Mouse (Mus musculus) intestine, embryonic 16.5 days (tissue): ENCODE data around the gene Mettl1. TPM values are rescaled to one million over a fixed set of nuclear protein-coding genes. Genes with fewer than 3 reads are reported as not detected.

ENCODE experiments used
- ATAC-seq: fragments of 200-750 bp; cut with Nextera tagmentation; 2 replicates; pipeline ENCODE4 v1.8.0; 2017; ENCODE audit warnings: moderate TSS enrichment, moderate library complexity
- H3K27ac ChIP-seq: fragments of 300-500 bp; sonication (generic); 2 replicates; pipeline ENCODE4 v1.5.1; 2014; ENCODE audit warnings: mild to moderate bottlenecking, low read length
- H3K27me3 ChIP-seq: fragments of 300-500 bp; sonication (generic); replicated peaks from 2 replicates; pipeline ENCODE4 v1.6.1; 2014; ENCODE audit warnings: low read length, control low read depth, mixed read lengths; ENCODE audit not compliant: control insufficient read depth, insufficient read depth
- H3K36me3 ChIP-seq: fragments of 300-500 bp; sonication (generic); 2 replicates; pipeline ENCODE4 v1.6.1; 2014; ENCODE audit warnings: low read length, control low read depth; ENCODE audit not compliant: control insufficient read depth, insufficient read depth
- H3K4me1 ChIP-seq: fragments of 300-500 bp; sonication (generic); 2 replicates; pipeline ENCODE4 v1.6.1; 2014; ENCODE audit warnings: low read length, control low read depth, mixed read lengths; ENCODE audit not compliant: control insufficient read depth, insufficient read depth
- H3K4me2 ChIP-seq: fragments of 300-500 bp; sonication (generic); 2 replicates; pipeline ENCODE4 v1.6.1; 2014; ENCODE audit warnings: low read depth, low read length, control low read depth
- H3K4me3 ChIP-seq: fragments of 300-500 bp; sonication (generic); 2 replicates; pipeline ENCODE4 v1.5.1; 2014; ENCODE audit warnings: mild to moderate bottlenecking, low read length
- H3K9ac ChIP-seq: fragments of 300-500 bp; sonication (generic); 2 replicates; pipeline ENCODE4 v1.6.1; 2014; ENCODE audit warnings: low read depth, low read length
- H3K9me3 ChIP-seq: fragments of 300-500 bp; sonication (generic); 2 replicates; pipeline ENCODE4 v1.6.1; 2016; ENCODE audit warnings: low read length, control low read depth; ENCODE audit not compliant: control insufficient read depth
- WGBS: fragments of 180-500 bp; shearing (Covaris S2); extraction: QIAGEN DNeasy Blood & Tissue Kit; methylation state at CpG from one replicate; pipeline ENCODE4 v1.1.7; 2014; 5-methylcytosine and 5-hydroxymethylcytosine counted together
- polyA plus RNA-seq: library from polyadenylated mRNA; unstranded; fragments of >200 nt; fragmentation: Nextera tagmentation; extraction: Ambion mirVana; gene quantifications from 2 replicates; pipeline ENCODE4 v1.2.1, GENCODE M21; 2015

Mettl1 gene
- polyA plus RNA-seq, 1 experiment from 2014 or later: 48.3 TPM

- Histone ChIP-seq H3K27me3 (no peaks in the 10 kb centered on the region), H3K9me3 (no peaks in the 10 kb centered on the region), H3K27ac (0 out of 2 replicates have a peak overlapping the region, but pooled peaks have one; percentile 66), H3K4me2 (peak overlapping the region; percentile 97), H3K4me3 (peak overlapping the region; percentile 96), H3K4me1 (peaks cover 7% of the 10 kb centered on the region; the same call in 1 of the 2 replicates), H3K9ac (peak overlapping the region; percentile 80), H3K36me3 (0 out of 2 replicates have a peak, but pooled peaks cover 3% of the 10 kb centered on the region)
- ATAC-seq: peak; percentile 91
- under 1% methylated on average over 44 of the region's 44 CpGs for WGBS
These were observed 642 bp downstream of the Mettl1 start for GRCm38 (mm10) chr10:127041774-127042338.

GRCm38 (mm10) chr10:127042468-127043115 lies 1.4 kb downstream of the Mettl1 start:
- no peak overlapping the region for H3K27ac ChIP-seq
- H3K4me2 ChIP-seq: peak overlapping the region; percentile 97
- peaks cover 7% of the 10 kb centered on the region; the same call in 1 of the 2 replicates for H3K4me1 ChIP-seq
- H3K36me3 ChIP-seq: 0 out of 2 replicates have a peak, but pooled peaks cover 3% of the 10 kb centered on the region
- peak overlapping the region; percentile 80 for H3K9ac ChIP-seq
- no peaks in the 10 kb centered on the region for H3K9me3 ChIP-seq
- H3K4me3 ChIP-seq: peak overlapping the region; percentile 96
- WGBS: 16% methylated on average over 5 of the region's 5 CpGs
- ATAC-seq: peak; percentile 5; the same call in 1 of the 2 replicates
- H3K27me3 ChIP-seq: peaks cover 3% of the 10 kb centered on the region

GRCm38 (mm10) chr10:127043187-127043586 lies 2.0 kb downstream of the Mettl1 start:
- H3K9ac ChIP-seq: no peak overlapping the region
- WGBS: 92% methylated on average over 6 of the region's 6 CpGs
- H3K4me3 ChIP-seq: no peak overlapping the region
- 0 out of 2 replicates have a peak, but pooled peaks cover 3% of the 10 kb centered on the region for H3K36me3 ChIP-seq
- peaks cover 9% of the 10 kb centered on the region for H3K27me3 ChIP-seq
- ATAC-seq: no peak
- no peaks in the 10 kb centered on the region for H3K9me3 ChIP-seq
- no peak overlapping the region for H3K27ac ChIP-seq
- peaks cover 7% of the 10 kb centered on the region; the same call in 1 of the 2 replicates for H3K4me1 ChIP-seq
- H3K4me2 ChIP-seq: no peak overlapping the region

GRCm38 (mm10) chr10:127047954-127048353 lies 6.7 kb downstream of the Mettl1 start, which contains the start of gene Cyp27b1:
Gene Cyp27b1, plus strand, starts transcription at chr10:127048250.
- H3K4me2 ChIP-seq: peak within 1 kb of the TSS; percentile 41
- no peak within 1 kb of the TSS; the same call in 1 of the 2 replicates for H3K9ac ChIP-seq
- H3K27ac ChIP-seq: no peak within 1 kb of the TSS
- H3K36me3 ChIP-seq: 0 out of 2 replicates have a peak, but pooled peaks cover 3% of the 10 kb centered on the region
- H3K4me1 ChIP-seq: peaks cover under 1% of the 10 kb centered on the region; the same call in 1 of the 2 replicates
- H3K4me3 ChIP-seq: peak within 1 kb of the TSS; percentile 31
- WGBS: 41% methylated on average over 5 of the region's 5 CpGs
- peaks cover 42% of the 10 kb centered on the region for H3K27me3 ChIP-seq
- no peak for ATAC-seq
- no peaks in the 10 kb centered on the region for H3K9me3 ChIP-seq

- no peaks in the 10 kb centered on the region for H3K4me1 ChIP-seq
- H3K36me3 ChIP-seq: 0 out of 2 replicates have a peak, but pooled peaks cover 3% of the 10 kb centered on the region
- H3K27ac ChIP-seq: no peak overlapping the region
- peak overlapping the region; percentile 41 for H3K4me2 ChIP-seq
- 4% methylated on average over 35 of the region's 35 CpGs for WGBS
- H3K27me3 ChIP-seq: peaks cover 42% of the 10 kb centered on the region
- no peak overlapping the region; the same call in 1 of the 2 replicates for H3K9ac ChIP-seq
- ATAC-seq: no peak
- no peaks in the 10 kb centered on the region for H3K9me3 ChIP-seq
- H3K4me3 ChIP-seq: peak overlapping the region; percentile 31
These were observed 7.6 kb downstream of the Mettl1 start for GRCm38 (mm10) chr10:127048608-127049394.

- WGBS: 2% methylated on average over 29 of the region's 29 CpGs
- H3K9ac ChIP-seq: 0 out of 2 replicates have a peak overlapping the region, but pooled peaks have one; percentile 3
- ATAC-seq: peak; percentile 69
These were observed 8.3 kb downstream of the Mettl1 start for GRCm38 (mm10) chr10:127049395-127050118.

GRCm38 (mm10) chr10:127050119-127050474 lies 8.9 kb downstream of the Mettl1 start:
- no peaks in the 10 kb centered on the region for H3K36me3 ChIP-seq
- H3K9ac ChIP-seq: 0 out of 2 replicates have a peak overlapping the region, but pooled peaks have one; percentile 3
- peak; percentile 31; the same call in 1 of the 2 replicates for ATAC-seq
- H3K4me3 ChIP-seq: no peak overlapping the region
- H3K27ac ChIP-seq: no peak overlapping the region
- H3K9me3 ChIP-seq: no peaks in the 10 kb centered on the region
- WGBS: 19% methylated on average over 10 of the region's 10 CpGs
- no peaks in the 10 kb centered on the region for H3K4me1 ChIP-seq
- H3K27me3 ChIP-seq: peaks cover 42% of the 10 kb centered on the region
- peak overlapping the region; percentile 41 for H3K4me2 ChIP-seq

More at GRCm38 (mm10) chr10:127049395-127050118, 8.3 kb downstream of the Mettl1 start:
- H3K9me3 ChIP-seq: no peaks in the 10 kb centered on the region
- peak overlapping the region; percentile 31 for H3K4me3 ChIP-seq
- no peaks in the 10 kb centered on the region for H3K4me1 ChIP-seq
- H3K36me3 ChIP-seq: 0 out of 2 replicates have a peak, but pooled peaks cover 3% of the 10 kb centered on the region
- peaks cover 42% of the 10 kb centered on the region for H3K27me3 ChIP-seq
- peak overlapping the region; percentile 41 for H3K4me2 ChIP-seq
- H3K27ac ChIP-seq: no peak overlapping the region

- 65% methylated on average over 4 of the region's 4 CpGs for WGBS
- Histone ChIP-seq H3K4me3 (no peak overlapping the region), H3K36me3 (no peaks in the 10 kb centered on the region), H3K9ac (no peak overlapping the region), H3K27me3 (peaks cover 20% of the 10 kb centered on the region), H3K4me2 (no peak overlapping the region), H3K9me3 (no peaks in the 10 kb centered on the region), H3K4me1 (peaks cover 11% of the 10 kb centered on the region), H3K27ac (no peak overlapping the region)
- no peak for ATAC-seq
These were observed 13.4 kb downstream of the Mettl1 start for GRCm38 (mm10) chr10:127054646-127055045.
